Mouse (Mus musculus) limb, embryonic 11.5 days (tissue): ENCODE measurements around the gene Cdk6. TPM values are rescaled to one million over a fixed set of nuclear protein-coding genes. Genes with fewer than 3 reads are reported as not detected.
A peak's percentile ranks its signal among the peaks of the same experiment; 100 is the strongest.
"Not testable (repeated sequence)": the region's sequence is repeated elsewhere in the genome, so short reads cannot be mapped to it uniquely, and the experiment has no call there.

Experiments used
- ATAC-seq: fragments of 200-750 bp; cut with Nextera tagmentation; 2 replicates; pipeline ENCODE4 v1.8.0; 2017; ENCODE audit warnings: low read depth; ENCODE audit not compliant: insufficient number of reproducible peaks, low FRiP score, low TSS enrichment
- DNase-seq: peaks from one replicate; pipeline ENCODE4 v3.0.0-alpha.2; 2015; ENCODE audit warnings: low spot score
- H3K27ac ChIP-seq: fragments of 300-500 bp; sonication (generic); replicated peaks from 2 replicates; pipeline ENCODE4 v1.5.1; 2014; ENCODE audit warnings: low read depth, mild to moderate bottlenecking, low read length
- H3K27me3 ChIP-seq: fragments of 300-500 bp; sonication (generic); 2 replicates; pipeline ENCODE4 v1.6.1; 2014; ENCODE audit warnings: mild to moderate bottlenecking, low read length, mixed read lengths; ENCODE audit not compliant: control insufficient read depth, insufficient read depth
- H3K36me3 ChIP-seq: fragments of 300-500 bp; sonication (generic); 2 replicates; pipeline ENCODE4 v1.6.1; 2014; ENCODE audit warnings: mild to moderate bottlenecking, low read length, moderate library complexity, mixed read lengths; ENCODE audit not compliant: control insufficient read depth, insufficient read depth
- H3K4me1 ChIP-seq: fragments of 300-500 bp; sonication (generic); 2 replicates; pipeline ENCODE4 v1.6.1; 2014; ENCODE audit warnings: low read length, mixed read lengths; ENCODE audit not compliant: control insufficient read depth, insufficient read depth
- H3K4me2 ChIP-seq: fragments of 300-500 bp; sonication (generic); 2 replicates; pipeline ENCODE4 v1.6.1; 2014; ENCODE audit warnings: low read depth, mild to moderate bottlenecking, moderate library complexity; ENCODE audit not compliant: severe bottlenecking
- H3K4me3 ChIP-seq: fragments of 300-500 bp; sonication (generic); 2 replicates; pipeline ENCODE4 v1.5.1; 2014; ENCODE audit warnings: low read depth, low read length
- H3K9ac ChIP-seq: fragments of 300-500 bp; sonication (generic); 2 replicates; pipeline ENCODE4 v1.6.1; 2014; ENCODE audit warnings: mild to moderate bottlenecking, low read length
- H3K9me3 ChIP-seq: fragments of 300-500 bp; sonication (generic); 2 replicates; pipeline ENCODE4 v1.6.1; 2016; ENCODE audit warnings: low read length; ENCODE audit not compliant: control insufficient read depth
- WGBS: fragments of 180-500 bp; shearing (Covaris S2); extraction: QIAGEN DNeasy Blood & Tissue Kit; methylation state at CpG from one replicate; pipeline ENCODE4 v1.1.7; 2014; 5-methylcytosine and 5-hydroxymethylcytosine counted together
- polyA plus RNA-seq: library from polyadenylated mRNA; unstranded; fragments of >200 nt; fragmentation: Nextera tagmentation; extraction: Ambion mirVana; gene quantifications from 2 replicates; pipeline ENCODE4 v1.2.1, GENCODE M21; 2014

Cdk6 gene
- polyA plus RNA-seq, 1 experiment from 2014 or later, result 31.3 TPM

- not testable (repeated sequence) for H3K4me1 ChIP-seq, H3K4me3 ChIP-seq, H3K27me3 ChIP-seq, ATAC-seq, DNase-seq, H3K27ac ChIP-seq, H3K9me3 ChIP-seq, H3K9ac ChIP-seq, H3K4me2 ChIP-seq, H3K36me3 ChIP-seq
- 88% methylated on average over 7 of the region's 7 CpGs for WGBS
Measured at GRCm38 (mm10) chr5:3311156-3311555, 30.1 kb upstream of the Cdk6 start.

- not testable (repeated sequence) for H3K27ac ChIP-seq
Measured at GRCm38 (mm10) chr5:3317724-3318123, 23.6 kb upstream of the Cdk6 start.

GRCm38 (mm10) chr5:3320225-3320624, 21.1 kb upstream of the Cdk6 start:
- Histone ChIP-seq H3K9ac (no peak overlapping the region), H3K4me3 (no peak overlapping the region), H3K36me3 (no peaks in the 10 kb centered on the region), H3K4me2 (no peak overlapping the region), H3K9me3 (no peaks in the 10 kb centered on the region), H3K27me3 (no peaks in the 10 kb centered on the region), H3K27ac (no peak overlapping the region), H3K4me1 (no peaks in the 10 kb centered on the region)
- WGBS, result 23% methylated on average over 1 of the region's 1 CpGs
- no peak for ATAC-seq
- no peak for DNase-seq

More at GRCm38 (mm10) chr5:3317724-3318123, 23.6 kb upstream of the Cdk6 start:
- not testable (repeated sequence) for DNase-seq, H3K36me3 ChIP-seq, H3K4me1 ChIP-seq, H3K27me3 ChIP-seq, ATAC-seq, H3K4me2 ChIP-seq, H3K9ac ChIP-seq, H3K9me3 ChIP-seq, H3K4me3 ChIP-seq
- 84% methylated on average over 5 of the region's 5 CpGs for WGBS

GRCm38 (mm10) chr5:3322052-3322451, 19.2 kb upstream of the Cdk6 start:
- Histone ChIP-seq H3K27ac (no peak overlapping the region), H3K9me3 (no peaks in the 10 kb centered on the region), H3K4me3 (no peak overlapping the region), H3K9ac (no peak overlapping the region), H3K36me3 (no peaks in the 10 kb centered on the region), H3K4me1 (no peaks in the 10 kb centered on the region), H3K27me3 (no peaks in the 10 kb centered on the region), H3K4me2 (no peak overlapping the region)
- WGBS, result 77% methylated on average over 6 of the region's 6 CpGs
- ATAC-seq (no peak), DNase-seq (no peak)

- Histone ChIP-seq H3K9ac (no peak overlapping the region), H3K27ac (no peak overlapping the region), H3K4me1 (no peaks in the 10 kb centered on the region), H3K27me3 (no peaks in the 10 kb centered on the region), H3K36me3 (no peaks in the 10 kb centered on the region), H3K9me3 (no peaks in the 10 kb centered on the region), H3K4me3 (no peak overlapping the region), H3K4me2 (no peak overlapping the region)
- no peak for DNase-seq
- 60% methylated on average over 4 of the region's 4 CpGs for WGBS
- ATAC-seq, result no peak
Measured at GRCm38 (mm10) chr5:3324116-3324515, 17.2 kb upstream of the Cdk6 start.

- H3K9ac ChIP-seq, result no peak overlapping the region
- H3K36me3 ChIP-seq, result no peaks in the 10 kb centered on the region
- ATAC-seq (no peak), DNase-seq (no peak)
- H3K9me3 ChIP-seq, result no peaks in the 10 kb centered on the region
- no peak overlapping the region for H3K4me2 ChIP-seq
- no peaks in the 10 kb centered on the region for H3K4me1 ChIP-seq
- no peak overlapping the region for H3K27ac ChIP-seq
- WGBS, result 39% methylated on average over 1 of the region's 1 CpGs
- H3K27me3 ChIP-seq, result no peaks in the 10 kb centered on the region
- H3K4me3 ChIP-seq, result no peak overlapping the region
Measured at GRCm38 (mm10) chr5:3329361-3329760, 11.9 kb upstream of the Cdk6 start.

GRCm38 (mm10) chr5:3330932-3331331, 10.4 kb upstream of the Cdk6 start:
- WGBS, result 75% methylated on average over 3 of the region's 3 CpGs
- Histone ChIP-seq H3K9me3 (no peaks in the 10 kb centered on the region), H3K27me3 (no peaks in the 10 kb centered on the region), H3K4me1 (no peaks in the 10 kb centered on the region), H3K36me3 (no peaks in the 10 kb centered on the region), H3K9ac (no peak overlapping the region), H3K27ac (no peak overlapping the region), H3K4me2 (no peak overlapping the region), H3K4me3 (no peak overlapping the region)
- ATAC-seq (no peak), DNase-seq (no peak)

- H3K4me1 ChIP-seq, H3K4me3 ChIP-seq, H3K9ac ChIP-seq, H3K27ac ChIP-seq, ATAC-seq, H3K9me3 ChIP-seq, H3K4me2 ChIP-seq, H3K36me3 ChIP-seq, H3K27me3 ChIP-seq, DNase-seq: not testable (repeated sequence)
- WGBS, result 91% methylated on average over 4 of the region's 4 CpGs
Measured at GRCm38 (mm10) chr5:3333019-3333418, 8.3 kb upstream of the Cdk6 start.

- Histone ChIP-seq H3K9ac (peak overlapping the region; percentile 76; the same call in 1 of the 2 replicates), H3K4me3 (peak overlapping the region; percentile 68), H3K4me2 (peak overlapping the region; percentile 97)
- H3K36me3 ChIP-seq, H3K4me1 ChIP-seq, H3K9me3 ChIP-seq, ATAC-seq, DNase-seq, H3K27ac ChIP-seq, H3K27me3 ChIP-seq: not testable (repeated sequence)
- under 1% methylated on average over 15 of the region's 15 CpGs for WGBS
Measured at GRCm38 (mm10) chr5:3340340-3341058, 786 bp upstream of the Cdk6 start.
